Mouse (Mus musculus): ENCODE data around the gene Syn3. TPM values are rescaled to one million over a fixed set of nuclear protein-coding genes. Genes with fewer than 3 reads are reported as not detected.

Syn3 gene
- polyA plus RNA-seq, 1 experiment from 2014 or later = 2.1 TPM

- POLR2A ChIA-PET = interaction anchor here (0.7 kb wide), 1 partner anchor 10 kb away, joined by 7 read pairs; no protein-coding TSS in a partner anchor
- TF ChIP-seq CTCF (IDR thresholded peaks at IDR 0.05) = peak; percentile 88
- in situ Hi-C loops (cut with MboI; ENCODE audit: low pct_unique_long_range_greater_than_20kb) = loop anchor here (10.0 kb wide), 1 partner anchor 261 kb away; no protein-coding TSS in a partner anchor
Observed at GRCm38 (mm10) chr10:86473637-86474154, 25.0 kb downstream of the Syn3 start.

GRCm38 (mm10) chr10:86468612-86469546 lies 29.8 kb downstream of the Syn3 start:
- POLR2A ChIA-PET = no interaction called here
- in situ Hi-C loops (cut with MboI; ENCODE audit: low pct_unique_long_range_greater_than_20kb) = loop anchor here (5.0 kb wide), 1 partner anchor 502 kb away; no protein-coding TSS in a partner anchor
- DNase-seq (ENCODE audit: low read depth, low spot score) = no peak
- no peaks in the 10 kb centered on the region for H3K27me3 ChIP-seq
- ATAC-seq = no peak
- peak; percentile 21 for TF ChIP-seq CTCF (IDR thresholded peaks at IDR 0.05)
- CTCF ChIA-PET = interaction anchor here (1.4 to 2.5 kb wide), 2 partner anchors 30 to 447 kb away, joined by 3 to 6 read pairs; partner anchors contain the start of genes Fbxo7 and Syn3

More at GRCm38 (mm10) chr10:86473637-86474154, 25.0 kb downstream of the Syn3 start:
- CTCF ChIA-PET = interaction anchor here (0.9 to 3.1 kb wide), 6 partner anchors 10 to 258 kb away, joined by 3 to 21 read pairs (median 6); partner anchors contain the start of gene Syn3
- ATAC-seq = no peak
- DNase-seq (ENCODE audit: low read depth, low spot score) = no peak
- no peaks in the 10 kb centered on the region for H3K27me3 ChIP-seq

- ATAC-seq (no peak), DNase-seq (ENCODE audit: low read depth, low spot score) (no peak)
- in situ Hi-C loops (cut with MboI; ENCODE audit: low pct_unique_long_range_greater_than_20kb) = no loop called here
- POLR2A ChIA-PET = interaction anchor here (0.6 to 0.8 kb wide), 5 partner anchors 11 to 494 kb away, joined by 3 to 7 read pairs (median 3); partner anchors contain the start of gene Syn3
- no peaks in the 10 kb centered on the region for H3K27me3 ChIP-seq
- CTCF ChIA-PET = interaction anchor here (0.7 to 5.4 kb wide), 17 partner anchors 13 to 503 kb away, joined by 3 to 30 read pairs (median 3); partner anchors contain the start of genes Fbxo7 and Syn3
- peak; percentile 85 for TF ChIP-seq CTCF (IDR thresholded peaks at IDR 0.05)
Observed at GRCm38 (mm10) chr10:86463538-86464199, 35.0 kb downstream of the Syn3 start.

- H3K27me3 ChIP-seq = no peaks in the 10 kb centered on the region
- ChIA-PET CTCF (interaction anchor here (0.6 to 3.1 kb wide), 3 partner anchors 38 to 492 kb away, joined by 3 to 9 read pairs (median 3); partner anchors contain the start of gene Syn3), POLR2A (interaction anchor here (0.6 kb wide), 1 partner anchor 157 kb away, joined by 3 read pairs; no protein-coding TSS in a partner anchor)
- in situ Hi-C loops (cut with MboI; ENCODE audit: low pct_unique_long_range_greater_than_20kb) = no loop called here
- ATAC-seq (no peak), DNase-seq (ENCODE audit: low read depth, low spot score) (no peak)
- TF ChIP-seq CTCF (IDR thresholded peaks at IDR 0.05) = no peak
Observed at GRCm38 (mm10) chr10:86459643-86460042, 39.1 kb downstream of the Syn3 start.

GRCm38 (mm10) chr10:86457665-86458209 lies 41.0 kb downstream of the Syn3 start:
- DNase-seq (ENCODE audit: low read depth, low spot score) = no peak
- TF ChIP-seq CTCF (IDR thresholded peaks at IDR 0.05) = no peak
- H3K27me3 ChIP-seq = no peaks in the 10 kb centered on the region
- POLR2A ChIA-PET = interaction anchor here (1.0 kb wide), 1 partner anchor 153 kb away, joined by 3 read pairs; no protein-coding TSS in a partner anchor
- CTCF ChIA-PET = interaction anchor here (1.2 to 3.1 kb wide), 3 partner anchors 40 to 393 kb away, joined by 3 to 9 read pairs (median 3); partner anchors contain the start of gene Syn3
- in situ Hi-C loops (cut with MboI; ENCODE audit: low pct_unique_long_range_greater_than_20kb) = no loop called here
- ATAC-seq = no peak

GRCm38 (mm10) chr10:86457195-86457594 lies 41.5 kb downstream of the Syn3 start:
- no peaks in the 10 kb centered on the region for H3K27me3 ChIP-seq
- CTCF ChIA-PET = interaction anchor here (1.2 kb wide), 1 partner anchor 154 kb away, joined by 3 read pairs; no protein-coding TSS in a partner anchor
- POLR2A ChIA-PET = interaction anchor here (1.0 kb wide), 1 partner anchor 153 kb away, joined by 3 read pairs; no protein-coding TSS in a partner anchor
- in situ Hi-C loops (cut with MboI; ENCODE audit: low pct_unique_long_range_greater_than_20kb) = no loop called here
- no peak for ATAC-seq
- TF ChIP-seq CTCF (IDR thresholded peaks at IDR 0.05) = no peak
- DNase-seq (ENCODE audit: low read depth, low spot score) = no peak

GRCm38 (mm10) chr10:86455296-86456055 lies 43.2 kb downstream of the Syn3 start:
- in situ Hi-C loops (cut with MboI; ENCODE audit: low pct_unique_long_range_greater_than_20kb) = no loop called here
- CTCF ChIA-PET = no interaction called here
- no peak for TF ChIP-seq CTCF (IDR thresholded peaks at IDR 0.05)
- DNase-seq (ENCODE audit: low read depth, low spot score) (no peak), ATAC-seq (no peak)
- H3K27me3 ChIP-seq = no peaks in the 10 kb centered on the region
- POLR2A ChIA-PET = no interaction called here

- in situ Hi-C loops (cut with MboI; ENCODE audit: low pct_unique_long_range_greater_than_20kb) = loop anchor here (5.0 kb wide), 2 partner anchors 145 to 385 kb away; no protein-coding TSS in a partner anchor
- DNase-seq (ENCODE audit: low read depth, low spot score) = no peak
- H3K27me3 ChIP-seq = no peaks in the 10 kb centered on the region
- peak; percentile 67 for ATAC-seq
- POLR2A ChIA-PET = interaction anchor here (1.2 kb wide), 2 partner anchors 151 to 152 kb away, joined by 3 read pairs; partner anchors contain the start of gene Timp3
- peak; percentile 81 for TF ChIP-seq CTCF (IDR thresholded peaks at IDR 0.05)
- CTCF ChIA-PET = interaction anchor here (0.8 to 2.0 kb wide), 7 partner anchors 148 to 431 kb away, joined by 3 to 6 read pairs (median 3); partner anchors contain the start of gene Fbxo7
Observed at GRCm38 (mm10) chr10:86452326-86452995, 46.2 kb downstream of the Syn3 start.
